Mouse (Mus musculus): ENCODE measurements around the gene 1700009N14Rik. TPM values are rescaled to one million over a fixed set of nuclear protein-coding genes. Genes with fewer than 3 reads are reported as not detected.

1700009N14Rik gene
- not detected for polyA plus RNA-seq (2014; fragmentation: Illumina TruSeq; extraction: RNeasy Lipid Tissue Mini Kit (QIAGEN cat#74804); ENCODE audit: low read depth, low replicate concordance)

GRCm38 (mm10) chr4:39450069-39450468, at the start of gene 1700009N14Rik:
TSS of gene 1700009N14Rik (plus strand) at chr4:39450295.

